Mouse (Mus musculus) stomach, postnatal 0 days (tissue): ENCODE results near the gene Hoxa3. TPM values are rescaled to one million over a fixed set of nuclear protein-coding genes. Genes with fewer than 3 reads are reported as not detected.

Source experiments
- ATAC-seq: fragments of 200-750 bp; cut with Nextera tagmentation; 2 replicates; pipeline ENCODE4 v1.8.0; 2017; ENCODE audit not compliant: low FRiP score, low TSS enrichment
- DNase-seq: peaks from one replicate; pipeline ENCODE4 v3.0.0-alpha.2; 2016; ENCODE audit warnings: low spot score
- H3K27ac ChIP-seq: fragments of 300-500 bp; sonication (generic); replicated peaks from 2 replicates; pipeline ENCODE4 v1.5.1; 2014; ENCODE audit warnings: mild to moderate bottlenecking, control low read depth
- H3K27me3 ChIP-seq: fragments of 300-500 bp; sonication (generic); 2 replicates; pipeline ENCODE4 v1.6.1; 2014; ENCODE audit warnings: low read length; ENCODE audit not compliant: control insufficient read depth, insufficient read depth
- H3K36me3 ChIP-seq: fragments of 300-500 bp; sonication (generic); 2 replicates; pipeline ENCODE4 v1.6.1; 2014; ENCODE audit warnings: low read length, mixed read lengths; ENCODE audit not compliant: control insufficient read depth, insufficient read depth
- H3K4me1 ChIP-seq: fragments of 300-500 bp; sonication (generic); replicated peaks from 2 replicates; pipeline ENCODE4 v1.6.1; 2014; ENCODE audit warnings: antibody characterized with exemption; ENCODE audit not compliant: control insufficient read depth, insufficient read depth
- H3K4me2 ChIP-seq: fragments of 300-500 bp; sonication (generic); replicated peaks from 2 replicates; pipeline ENCODE4 v1.6.1; 2014; ENCODE audit warnings: low read depth, mild to moderate bottlenecking, control low read depth, moderate library complexity
- H3K4me3 ChIP-seq: fragments of 300-500 bp; sonication (generic); 2 replicates; pipeline ENCODE4 v1.5.1; 2014; ENCODE audit warnings: low read depth, low read length, control low read depth
- H3K9ac ChIP-seq: fragments of 300-500 bp; sonication (generic); 2 replicates; pipeline ENCODE4 v1.6.1; 2014; ENCODE audit warnings: mild to moderate bottlenecking, low read length, control low read depth, mixed read lengths
- H3K9me3 ChIP-seq: fragments of 300-500 bp; sonication (generic); 2 replicates; pipeline ENCODE4 v1.6.1; 2016; ENCODE audit warnings: low read length; ENCODE audit not compliant: control insufficient read depth
- CTCF ChIP-seq: IDR thresholded peaks from 2 replicates; pipeline ENCODE4 v1.5.1; 2016; ENCODE audit warnings: antibody characterized with exemption, low read depth, mild to moderate bottlenecking, moderate library complexity
- EP300 ChIP-seq: optimal IDR thresholded peaks from 2 replicates; pipeline ENCODE3; 2016; ENCODE audit warnings: antibody characterized with exemption
- WGBS: fragments of 180-500 bp; shearing (Covaris S2); extraction: QIAGEN DNeasy Blood & Tissue Kit; methylation state at CpG from one replicate; pipeline ENCODE4 v1.1.7; 2014; 5-methylcytosine and 5-hydroxymethylcytosine counted together
- polyA plus RNA-seq: library from polyadenylated mRNA; unstranded; fragments of >200 nt; fragmentation: Nextera tagmentation; extraction: Ambion mirVana; gene quantifications from 2 replicates; pipeline ENCODE4 v1.2.1, GENCODE M21; 2015

Hoxa3 gene
- polyA plus RNA-seq, 1 experiment from 2014 or later, result 2.8 TPM

GRCm38 (mm10) chr6:52243681-52244121, 30.6 kb upstream of the Hoxa3 start:
- Histone ChIP-seq H3K27ac (no peak overlapping the region), H3K4me1 (no peaks in the 10 kb centered on the region), H3K9ac (no peak overlapping the region), H3K36me3 (no peaks in the 10 kb centered on the region), H3K4me2 (no peak overlapping the region), H3K27me3 (peaks cover 60% of the 10 kb centered on the region), H3K4me3 (no peak overlapping the region), H3K9me3 (no peaks in the 10 kb centered on the region)
- TF ChIP-seq EP300 (no peak), CTCF (no peak)
- ATAC-seq (no peak), DNase-seq (no peak)
- WGBS, result 9% methylated on average over 12 of the region's 12 CpGs

DNA sequence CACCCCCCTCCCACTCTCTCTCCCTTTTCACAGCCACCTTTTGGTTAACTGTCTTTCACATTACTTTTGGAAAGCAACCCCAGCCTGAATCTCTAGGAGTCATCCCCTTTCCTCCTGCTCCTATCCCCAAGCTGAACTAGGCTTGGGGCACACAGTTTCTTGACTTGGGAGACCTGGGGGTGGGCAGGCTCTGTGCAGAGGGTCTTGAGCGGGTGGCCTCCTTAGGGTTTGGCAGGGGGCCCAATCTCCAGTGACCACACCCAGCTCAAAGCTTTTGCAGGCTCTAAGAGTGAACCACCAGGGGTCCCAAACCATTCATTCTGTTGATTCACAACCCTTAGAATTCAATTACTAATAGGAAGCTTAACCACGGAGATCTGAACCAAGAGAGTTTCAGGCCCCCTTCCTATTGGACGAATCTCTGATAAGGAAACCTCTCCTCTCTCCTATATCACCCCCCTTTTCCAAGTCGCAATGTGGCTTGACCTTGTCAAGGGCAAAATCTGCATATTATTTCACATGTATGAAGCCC, 29.7 kb upstream of the Hoxa3 start:
- Histone ChIP-seq H3K27me3 (peaks cover 57% of the 10 kb centered on the region), H3K4me2 (no peak overlapping the region), H3K4me1 (no peaks in the 10 kb centered on the region), H3K9me3 (no peaks in the 10 kb centered on the region), H3K27ac (no peak overlapping the region), H3K4me3 (no peak overlapping the region), H3K36me3 (no peaks in the 10 kb centered on the region), H3K9ac (no peak overlapping the region)
- WGBS, result 3% methylated on average over 4 of the region's 4 CpGs
- no peak for ATAC-seq
- TF ChIP-seq EP300 (no peak), CTCF (no peak)
- DNase-seq, result no peak

- TF ChIP-seq CTCF, result no peak
- TF ChIP-seq EP300, result no peak
- H3K9me3 ChIP-seq, result no peaks in the 10 kb centered on the region
- H3K27ac ChIP-seq, result no peak overlapping the region
- peaks cover 64% of the 10 kb centered on the region for H3K27me3 ChIP-seq
- no peaks in the 10 kb centered on the region for H3K36me3 ChIP-seq
- no peak overlapping the region for H3K4me2 ChIP-seq
- 8% methylated on average over 9 of the region's 9 CpGs for WGBS
- no peak for DNase-seq
- no peaks in the 10 kb centered on the region for H3K4me1 ChIP-seq
- H3K9ac ChIP-seq, result no peak overlapping the region
- no peak for ATAC-seq
- H3K4me3 ChIP-seq, result no peak overlapping the region
Measured at GRCm38 (mm10) chr6:52241001-52241621, 28.0 kb upstream of the Hoxa3 start.

GRCm38 (mm10) chr6:52240389-52241000, 27.4 kb upstream of the Hoxa3 start, which contains the start of gene Hoxa10:
Hoxa10 (minus strand) TSS chr6:52240854.
- DNase-seq, result peak; percentile 81
- H3K27ac ChIP-seq, result no peak within 1 kb of the TSS
- 3% methylated on average over 35 of the region's 35 CpGs for WGBS

DNA sequence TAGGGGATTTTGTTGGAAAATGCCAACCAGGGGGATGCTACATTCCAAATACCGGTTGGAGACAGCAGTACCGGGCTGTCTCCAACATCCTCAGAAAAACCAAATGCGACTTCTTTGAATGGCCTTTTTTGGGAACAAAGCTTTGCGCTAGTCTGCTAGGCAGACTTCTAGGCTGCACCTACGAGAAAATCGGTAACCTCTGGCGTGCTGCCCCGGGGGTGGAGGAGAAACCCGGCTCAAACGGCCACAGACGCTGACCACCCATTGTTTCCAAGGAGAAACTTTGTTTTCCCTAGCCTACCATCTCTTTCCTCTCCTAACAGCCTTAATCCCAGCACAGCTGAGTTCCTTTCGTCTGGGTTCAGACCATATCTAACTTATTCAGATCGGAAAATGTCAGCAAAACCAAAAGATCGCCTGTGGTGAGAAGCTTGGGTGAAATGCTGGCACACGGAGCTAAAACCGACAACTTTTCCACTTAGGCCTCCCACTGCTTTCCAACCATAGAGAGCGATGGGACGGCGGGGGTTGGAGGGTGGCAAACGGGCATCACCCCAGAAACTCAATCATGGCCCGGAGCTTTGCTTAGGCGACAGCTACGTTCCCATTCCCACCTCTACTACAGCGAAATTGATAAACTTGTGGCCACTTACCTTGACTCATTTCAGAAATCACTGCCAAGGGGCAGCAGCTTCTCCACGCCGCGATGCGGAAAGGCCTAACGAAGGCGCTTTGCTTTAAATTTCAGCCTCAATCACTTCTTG, 26.7 kb upstream of the Hoxa3 start:
- Histone ChIP-seq H3K4me1 (no peaks in the 10 kb centered on the region), H3K36me3 (no peaks in the 10 kb centered on the region), H3K9ac (no peak overlapping the region), H3K4me2 (no peak overlapping the region), H3K27me3 (peaks cover 62% of the 10 kb centered on the region), H3K27ac (no peak overlapping the region), H3K4me3 (no peak overlapping the region), H3K9me3 (no peaks in the 10 kb centered on the region)
- no peak for ATAC-seq
- WGBS, result 5% methylated on average over 30 of the region's 30 CpGs
- TF ChIP-seq EP300, result no peak
- no peak for TF ChIP-seq CTCF
- no peak for DNase-seq

More at GRCm38 (mm10) chr6:52240389-52241000, 27.4 kb upstream of the Hoxa3 start, which contains the start of gene Hoxa10:
- ATAC-seq, result peak; percentile 67
- no peak within 1 kb of the TSS for H3K4me2 ChIP-seq
- H3K4me3 ChIP-seq, result no peak within 1 kb of the TSS
- H3K27me3 ChIP-seq, result peaks cover 61% of the 10 kb centered on the region
- no peaks in the 10 kb centered on the region for H3K36me3 ChIP-seq
- no peaks in the 10 kb centered on the region for H3K4me1 ChIP-seq
- H3K9me3 ChIP-seq, result no peaks in the 10 kb centered on the region
- TF ChIP-seq CTCF, result peak; percentile 84
- TF ChIP-seq EP300, result no peak
- no peak within 1 kb of the TSS for H3K9ac ChIP-seq
